ENCODE assay signal across 24 mouse cellular contexts in the genomic region with DNA sequence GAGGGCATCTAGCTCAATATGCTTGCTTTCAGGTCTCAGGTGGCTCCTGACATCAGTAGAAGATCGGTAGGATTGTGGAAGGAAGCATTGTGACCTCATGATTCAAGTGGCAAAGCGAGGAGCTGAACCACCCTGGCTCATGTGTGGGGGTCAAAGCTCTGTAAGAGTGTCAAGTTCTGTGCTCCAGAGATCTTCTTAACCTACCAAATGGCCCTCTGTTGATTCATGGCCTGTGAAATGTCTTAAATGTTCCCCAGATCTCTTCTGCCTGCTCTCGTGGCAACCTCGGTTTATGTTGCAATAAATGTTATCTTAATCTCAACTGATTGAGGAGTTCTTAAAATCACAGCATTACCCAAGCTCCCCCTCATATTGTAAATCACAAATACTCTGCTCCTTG.
DNase-seq lines count a peak whose midpoint lies in the region; ATAC-seq and TF ChIP-seq lines count a peak whose summit lies in the region.
"Had no signal": no experiment of that assay in that cellular context is flagged by ENCODE, and none has a peak within 500 bp of the region (broad histone marks: within the 10 kb centered on the region; RNA-seq: fewer than 3 reads in every experiment).

No protein-coding gene starts in this region.

- H3K79me2 ChIP-seq in liver, adult 2 months (ENCODE audit: control insufficient read depth, insufficient read depth, low read length) = no peaks in the 10 kb centered on the region

- H3K4me2 ChIP-seq in kidney, embryonic 15.5 days = no peak overlapping the region
- H3K4me2 ChIP-seq in liver, embryonic 11.5 days = no peak overlapping the region
- H3K4me2 ChIP-seq: forebrain, embryonic 13.5 days; heart, embryonic 13.5 days had no signal

- H3K9ac ChIP-seq in kidney, embryonic 15.5 days = no peak overlapping the region
- no peak overlapping the region for H3K9ac ChIP-seq in liver, adult 2 months (ENCODE audit: low read depth, low read length)
- H3K9ac ChIP-seq in liver, embryonic 11.5 days (ENCODE audit: low read depth, low read length) = no peak overlapping the region
- H3K9ac ChIP-seq: forebrain, embryonic 13.5 days; heart, embryonic 13.5 days had no signal

- TF ChIP-seq POLR2A in kidney, adult 2 months (IDR thresholded peaks at IDR 0.05; ENCODE audit: low read depth, low read length) = no peak
- TF ChIP-seq POLR2A in liver, adult 2 months (IDR thresholded peaks at IDR 0.05; ENCODE audit: extremely low read depth, insufficient read depth, low read length) = no peak
- TF ChIP-seq POLR2A in bone marrow macrophage, adult 2 months (IDR thresholded peaks at IDR 0.05; ENCODE audit: borderline replicate concordance, low read depth, low read length) = no peak

- peak overlapping the region; percentile 99 for H3K27ac ChIP-seq in kidney, adult 2 months (ENCODE audit: insufficient read depth, low read depth, low read length)
- H3K27ac ChIP-seq in kidney, embryonic 15.5 days = peak overlapping the region; percentile 92
- peak overlapping the region; percentile 56 for H3K27ac ChIP-seq in liver, adult 2 months (replicated peaks; ENCODE audit: insufficient read depth, low read depth, low read length)
- no peak overlapping the region for H3K27ac ChIP-seq in liver, embryonic 11.5 days (ENCODE audit: low read depth, low read length)
- H3K27ac ChIP-seq in bone marrow macrophage, adult 2 months (ENCODE audit: insufficient read depth, low read depth, low read length) = peak overlapping the region; percentile 99
- H3K27ac ChIP-seq: forebrain, embryonic 10.5 days; forebrain, embryonic 13.5 days; heart, adult 2 months; heart, embryonic 10.5 days; heart, embryonic 13.5 days had no signal

- WGBS in kidney, adult 2 months = 45% methylated on average over 4 of the region's 4 CpGs
- WGBS in kidney, embryonic 15.5 days = 19% methylated on average over 4 of the region's 4 CpGs
- 69% methylated on average over 4 of the region's 4 CpGs for WGBS in liver, adult 2 months
- 62% methylated on average over 4 of the region's 4 CpGs for WGBS in liver, embryonic 11.5 days

- H3K9me3 ChIP-seq in kidney, embryonic 15.5 days (replicated peaks) = no peaks in the 10 kb centered on the region
- H3K9me3 ChIP-seq in liver, embryonic 11.5 days (ENCODE audit: control insufficient read depth, low read length) = no peaks in the 10 kb centered on the region
- H3K9me3 ChIP-seq: forebrain, embryonic 10.5 days; forebrain, embryonic 13.5 days; heart, embryonic 13.5 days had no signal

- TF ChIP-seq CTCF in kidney, adult 2 months (conservative IDR thresholded peaks at IDR 0.05; ENCODE audit: insufficient read depth, insufficient read length, low read depth, low read length) = no peak
- TF ChIP-seq CTCF in liver, adult 2 months (IDR thresholded peaks at IDR 0.05; ENCODE audit: low read depth, low read length) = no peak
- no peak for TF ChIP-seq CTCF in bone marrow macrophage, adult 2 months (IDR thresholded peaks at IDR 0.05; ENCODE audit: low read depth, low read length)

- H3K36me3 ChIP-seq in kidney, adult 2 months (ENCODE audit: control insufficient read depth, insufficient read depth, low read length) = no peaks in the 10 kb centered on the region
- H3K36me3 ChIP-seq in kidney, embryonic 15.5 days = no peaks in the 10 kb centered on the region
- H3K36me3 ChIP-seq in liver, adult 2 months (ENCODE audit: control insufficient read depth, insufficient read depth, low read length) = no peaks in the 10 kb centered on the region
- no peaks in the 10 kb centered on the region for H3K36me3 ChIP-seq in liver, embryonic 11.5 days (ENCODE audit: control insufficient read depth, insufficient read depth, low read length)
- H3K36me3 ChIP-seq: forebrain, embryonic 10.5 days; heart, embryonic 10.5 days; heart, embryonic 13.5 days had no signal

- ATAC-seq in kidney, embryonic 15.5 days (replicated peaks; ENCODE audit: low FRiP score) = peak; percentile 48; the same call in 1 of the 2 replicates
- no peak for ATAC-seq in liver, embryonic 11.5 days (replicated peaks; ENCODE audit: low FRiP score)
- ATAC-seq: activated CD4-positive, CD25-positive, alpha-beta regulatory T cell, adult 4 months; forebrain, embryonic 13.5 days; forebrain, embryonic 16.5 days had no signal

- H3K4me1 ChIP-seq in kidney, adult 2 months (ENCODE audit: control insufficient read depth, insufficient read depth, low read length) = peaks cover 11% of the 10 kb centered on the region; the same call in 1 of the 2 replicates
- peaks cover 26% of the 10 kb centered on the region for H3K4me1 ChIP-seq in kidney, embryonic 15.5 days
- H3K4me1 ChIP-seq in liver, adult 2 months (ENCODE audit: control insufficient read depth, insufficient read depth, low read length) = peaks cover 7% of the 10 kb centered on the region
- no peaks in the 10 kb centered on the region for H3K4me1 ChIP-seq in liver, embryonic 11.5 days (replicated peaks; ENCODE audit: control insufficient read depth, insufficient read depth, low read length)
- peaks cover 21% of the 10 kb centered on the region for H3K4me1 ChIP-seq in bone marrow macrophage, adult 2 months (ENCODE audit: control insufficient read depth, insufficient read depth, low read length)
- H3K4me1 ChIP-seq: forebrain, embryonic 13.5 days had no signal

- no peaks in the 10 kb centered on the region for H3K27me3 ChIP-seq in kidney, adult 2 months (replicated peaks; ENCODE audit: control insufficient read depth, insufficient read depth, low read length)
- no peaks in the 10 kb centered on the region for H3K27me3 ChIP-seq in kidney, embryonic 15.5 days
- no peaks in the 10 kb centered on the region for H3K27me3 ChIP-seq in liver, adult 2 months (ENCODE audit: control insufficient read depth, insufficient read depth, low read length)
- no peaks in the 10 kb centered on the region for H3K27me3 ChIP-seq in liver, embryonic 11.5 days (replicated peaks; ENCODE audit: control insufficient read depth, insufficient read depth, low read length)
- H3K27me3 ChIP-seq: heart, embryonic 13.5 days had no signal

- H3K4me3 ChIP-seq in kidney, adult 2 months (ENCODE audit: insufficient read depth, low read depth, low read length) = peak overlapping the region; percentile 53
- no peak overlapping the region for H3K4me3 ChIP-seq in kidney, embryonic 15.5 days (replicated peaks)
- H3K4me3 ChIP-seq in liver, adult 2 months (ENCODE audit: insufficient read depth, low read depth, low read length) = no peak overlapping the region
- no peak overlapping the region for H3K4me3 ChIP-seq in liver, embryonic 11.5 days (ENCODE audit: low read depth, low read length)
- 0 out of 2 replicates have a peak overlapping the region, but pooled peaks have one; percentile 44 for H3K4me3 ChIP-seq in bone marrow macrophage, adult 2 months (ENCODE audit: insufficient read depth, low read length)
- H3K4me3 ChIP-seq: forebrain, embryonic 10.5 days; forebrain, embryonic 13.5 days; heart, adult 2 months; heart, embryonic 10.5 days; heart, embryonic 13.5 days had no signal

- no peak for DNase-seq in kidney, adult 2 months
- DNase-seq in kidney, adult 11 months = no peak
- no peak for DNase-seq in kidney, postnatal 4 days
- peak; percentile 32 for DNase-seq in liver, adult 2 months (ENCODE audit: extremely low read depth, low read depth, low spot score)
- no peak for DNase-seq in liver, embryonic 11.5 days (ENCODE audit: low spot score)
- no peak for DNase-seq in ovary, postnatal 10 days (ENCODE audit: low spot score)
- DNase-seq: adrenal gland, adult 8-10 months; adrenal gland, postnatal 25 days; cerebellum, adult 18-20 months; cerebellum, adult 9-10 months; cerebellum, postnatal 14 days; gastrocnemius, postnatal 10 days; gastrocnemius, postnatal 36 days; heart, adult 2 months; heart, postnatal 14 days; heart, postnatal 4 days had no signal

Comparison
In these comparisons a context has a peak if more than half of its experiments do, and no peak if none do; other contexts are left out.
1. H3K4me3 ChIP-seq: peak in kidney, adult 2 months (single experiment) and bone marrow macrophage, adult 2 months (single experiment); none in kidney, embryonic 15.5 days (single experiment), liver, adult 2 months (single experiment) and liver, embryonic 11.5 days (single experiment).